Mouse (Mus musculus) liver, adult (tissue): ENCODE measurements around the gene Tgfa.

Experiments
- GATA4 ChIP-seq: IDR thresholded peaks from 2 replicates; pipeline ENCODE4 v1.6.1; 2014; ENCODE audit warnings: mild to moderate bottlenecking, low read length; ENCODE audit not compliant: insufficient replicate concordance

The Tgfa gene

GRCm38 (mm10) chr6:86293301-86293700 is 98.3 kb downstream of the Tgfa start:
- TF ChIP-seq GATA4, result no peak

DNA sequence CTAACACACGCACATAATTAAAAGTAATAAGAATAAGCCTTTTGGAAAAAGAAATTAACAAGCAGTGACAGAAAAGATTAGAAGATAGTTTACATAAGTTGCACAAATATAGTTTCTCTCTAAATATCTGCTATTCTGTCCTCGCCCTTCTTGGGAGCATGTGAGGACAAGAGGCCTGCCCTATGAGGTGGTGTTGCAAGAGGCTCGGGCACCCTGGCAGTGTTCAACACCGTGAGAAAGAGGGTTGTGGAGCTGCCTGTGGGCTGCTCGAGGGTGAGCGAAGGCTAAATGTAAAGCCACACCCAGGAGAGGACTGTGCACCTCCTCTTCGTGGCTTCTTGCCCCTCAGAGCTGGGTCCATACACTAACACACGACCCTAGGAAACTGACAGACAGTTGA is 100.4 kb downstream of the Tgfa start:
- no peak for TF ChIP-seq GATA4

DNA sequence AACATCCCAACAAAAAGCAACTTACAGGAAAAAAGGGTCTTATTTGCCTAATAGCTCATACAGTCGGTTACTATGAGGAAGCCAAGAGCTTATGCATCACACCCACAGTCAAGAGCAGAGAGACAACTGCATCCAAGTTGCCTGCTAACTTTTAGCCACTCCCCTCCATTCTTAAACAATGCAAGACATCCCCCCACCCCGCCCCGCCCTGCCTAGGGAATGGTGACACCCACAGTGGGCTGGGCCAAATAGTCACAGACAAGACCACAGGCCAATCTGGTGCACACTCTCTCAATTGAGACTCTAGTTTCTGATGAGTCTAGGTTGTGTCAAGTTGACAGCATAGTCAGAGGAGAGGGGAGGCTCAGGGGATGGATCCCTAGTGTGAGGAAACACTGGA is 101.1 kb downstream of the Tgfa start:
- TF ChIP-seq GATA4, result no peak

- TF ChIP-seq GATA4, result no peak
These were observed 101.9 kb downstream of the Tgfa start for GRCm38 (mm10) chr6:86296938-86297337.

- no peak for TF ChIP-seq GATA4
These were observed 103.9 kb downstream of the Tgfa start for GRCm38 (mm10) chr6:86298961-86299360.

DNA sequence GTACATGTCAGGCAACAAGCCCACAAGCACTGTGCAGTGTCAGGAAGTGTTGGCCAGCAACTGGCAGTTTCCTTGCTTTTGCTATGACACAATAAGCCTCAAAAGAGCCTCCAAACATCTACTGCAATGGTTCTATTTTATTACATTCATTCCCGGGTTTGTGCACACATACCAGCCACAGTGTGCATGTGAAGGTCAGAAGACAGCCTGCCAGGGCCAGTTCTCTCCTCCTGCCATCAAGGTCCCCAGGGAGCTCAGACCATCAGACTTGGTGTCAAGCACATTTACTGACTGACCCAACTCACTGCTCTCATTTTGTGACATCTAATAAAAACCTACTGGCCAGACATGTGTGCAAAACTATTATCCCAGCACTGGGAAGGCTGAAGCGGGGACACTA is 104.4 kb downstream of the Tgfa start:
- no peak for TF ChIP-seq GATA4

GRCm38 (mm10) chr6:86305680-86306079 is 110.7 kb downstream of the Tgfa start:
- TF ChIP-seq GATA4, result no peak

- TF ChIP-seq GATA4, result no peak
These were observed 119.0 kb downstream of the Tgfa start for GRCm38 (mm10) chr6:86314011-86314410.

GRCm38 (mm10) chr6:86317066-86317465 is 122.0 kb downstream of the Tgfa start:
- TF ChIP-seq GATA4, result no peak

DNA sequence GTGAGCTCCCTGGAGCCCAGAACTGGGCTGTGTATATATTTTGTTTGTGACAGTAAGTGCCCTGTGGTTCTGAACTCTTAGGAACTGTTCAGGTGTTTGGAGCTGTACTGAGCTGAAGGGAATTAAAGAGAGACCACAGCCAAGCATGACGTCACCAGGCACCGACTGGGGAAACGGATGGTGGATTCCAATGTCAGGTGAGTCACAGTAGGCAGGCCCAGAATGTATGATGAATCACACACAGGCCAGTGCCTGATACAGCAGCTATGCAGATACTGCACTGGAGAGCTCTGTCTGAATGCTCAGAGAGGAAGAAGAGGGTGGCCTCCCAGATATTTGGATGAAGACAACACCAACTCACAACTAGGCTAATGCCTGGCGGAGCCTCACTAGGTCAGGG is 123.8 kb downstream of the Tgfa start:
- no peak for TF ChIP-seq GATA4

- no peak for TF ChIP-seq GATA4
These were observed 127.1 kb downstream of the Tgfa start for GRCm38 (mm10) chr6:86322031-86322563.

DNA sequence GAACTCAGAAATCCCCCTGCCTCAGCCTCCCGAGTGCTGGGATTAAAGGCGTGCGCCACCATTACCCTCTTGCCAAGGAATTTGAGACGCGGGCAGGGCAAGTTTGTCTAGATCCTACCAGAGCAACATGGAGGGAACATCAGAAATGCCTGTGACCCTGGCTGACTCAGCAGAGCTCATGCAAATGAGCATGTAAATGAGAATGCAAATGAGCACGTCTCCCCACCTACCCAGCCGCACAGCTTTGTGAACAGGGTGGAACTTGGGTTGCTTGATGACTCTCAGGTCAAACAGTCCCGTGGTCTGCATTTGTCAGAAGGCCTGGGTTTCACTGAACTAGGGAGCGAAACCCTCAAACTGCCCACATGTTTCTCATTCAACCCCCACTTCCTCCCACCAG is 128.0 kb downstream of the Tgfa start:
- no peak for TF ChIP-seq GATA4

GRCm38 (mm10) chr6:86324400-86324799 is 129.4 kb downstream of the Tgfa start:
- no peak for TF ChIP-seq GATA4
